In the genomic region with DNA sequence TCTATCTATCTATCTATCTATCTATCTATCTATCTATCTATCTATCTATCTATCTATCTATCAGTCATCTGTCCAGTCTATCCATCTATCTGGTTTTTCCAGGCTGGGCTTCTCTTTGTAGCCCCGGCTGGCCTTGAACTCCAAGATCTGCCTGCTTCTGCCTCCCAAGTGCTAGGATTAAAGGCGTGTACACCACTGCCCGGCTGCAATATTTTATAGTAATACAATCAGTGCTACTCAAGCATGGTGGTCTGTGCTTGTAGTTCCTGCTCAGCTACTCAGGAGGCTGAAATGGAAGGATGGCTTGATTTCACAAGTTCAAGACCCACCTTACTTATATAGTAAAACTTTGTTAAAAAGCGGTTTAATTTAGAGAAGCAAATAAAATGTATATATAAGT, we compare ENCODE assay signal across 6 mouse cellular contexts.
DNase-seq lines count a peak whose midpoint lies in the region.
"Had no signal": no experiment of that assay in that cellular context is flagged by ENCODE, and none has a peak within 500 bp of the region (broad histone marks: within the 10 kb centered on the region; RNA-seq: fewer than 3 reads in every experiment).

No protein-coding gene starts in this region.

- intact Hi-C loops in heart, postnatal 36 days (cut with DNase I) = loop anchor here (2.0 to 5.0 kb wide), 3 partner anchors 80 to 279 kb away; a partner anchor contains a TSS

- peak; percentile 82 for DNase-seq in heart, adult 11 months
- no peak for DNase-seq in heart, postnatal 36 days
- DNase-seq in heart, embryonic 10.5 days (ENCODE audit: low spot score) = peak; percentile 65
- no peak for DNase-seq in heart, adult 8-10 months (ENCODE audit: low spot score)

- 82% methylated on average over 4 of the region's 4 CpGs for WGBS in heart, embryonic 10.5 days

- H3K4me1 ChIP-seq in heart, embryonic 10.5 days = peaks cover 11% of the 10 kb centered on the region

- H3K27ac ChIP-seq in heart, embryonic 10.5 days = no peak overlapping the region

- H3K4me3 ChIP-seq in heart, embryonic 10.5 days = no peak overlapping the region

- peaks cover 6% of the 10 kb centered on the region; the same call in 1 of the 2 replicates for H3K36me3 ChIP-seq in heart, embryonic 10.5 days
- H3K36me3 ChIP-seq: G1E had no signal

- no peaks in the 10 kb centered on the region; the same call in 1 of the 2 replicates for H3K9me3 ChIP-seq in heart, embryonic 10.5 days

- peaks cover 18% of the 10 kb centered on the region for H3K27me3 ChIP-seq in heart, embryonic 10.5 days (ENCODE audit: insufficient read depth, poor library complexity, severe bottlenecking)
- H3K27me3 ChIP-seq: Patski had no signal

Comparison
In these comparisons a context has a peak if more than half of its experiments do, and no peak if none do; other contexts are left out.
1. DNase-seq: peak in heart, adult 11 months (single experiment) and heart, embryonic 10.5 days (single experiment); none in heart, postnatal 36 days (0 of 2) and heart, adult 8-10 months (single experiment).